ENCODE assay signal across 22 mouse cellular contexts in genomic region chr10:9338207-9338801, GRCm38 (mm10).
DNase-seq lines count a peak whose midpoint lies in the region; ATAC-seq and TF ChIP-seq lines count a peak whose summit lies in the region.
"Had no signal": no experiment of that assay in that cellular context is flagged by ENCODE, and none has a peak within 500 bp of the region (broad histone marks: within the 10 kb centered on the region; RNA-seq: fewer than 3 reads in every experiment).

No protein-coding gene starts in this region.

- no peak overlapping the region for H3K4me2 ChIP-seq in forebrain, embryonic 12.5 days
- H3K4me2 ChIP-seq in forebrain, embryonic 16.5 days (ENCODE audit: low read length), result no peak overlapping the region
- no peak overlapping the region for H3K4me2 ChIP-seq in hindbrain, embryonic 11.5 days (replicated peaks; ENCODE audit: low read depth, low read length)
- no peak overlapping the region for H3K4me2 ChIP-seq in hindbrain, embryonic 16.5 days (ENCODE audit: low read length)
- H3K4me2 ChIP-seq in midbrain, embryonic 12.5 days (replicated peaks), result no peak overlapping the region
- no peak overlapping the region for H3K4me2 ChIP-seq in midbrain, embryonic 14.5 days (ENCODE audit: low read length)
- H3K4me2 ChIP-seq: embryonic facial prominence, embryonic 13.5 days; heart, embryonic 11.5 days; heart, embryonic 15.5 days; hindbrain, embryonic 13.5 days had no signal

- no peak for DNase-seq in hindbrain, embryonic 11.5 days (ENCODE audit: low spot score)
- DNase-seq in midbrain, embryonic 14.5 days, result no peak
- peak; percentile 33 for DNase-seq in brain, embryonic 14.5 days (ENCODE audit: low read depth)
- no peak for DNase-seq in adrenal gland, adult 2 months
- DNase-seq: adrenal gland, adult 8-10 months; adrenal gland, postnatal 36 days; cerebellum, adult 11 months; cerebellum, adult 8-10 months; cerebellum, postnatal 14 days; gastrocnemius, postnatal 10 days; heart, adult 2 months; heart, postnatal 14 days had no signal

- no peak for TF ChIP-seq POLR2A in brain, embryonic 14.5 days (IDR thresholded peaks at IDR 0.05; ENCODE audit: borderline replicate concordance, extremely low read depth, insufficient read depth, insufficient read length, poor library complexity, severe bottlenecking)

- no peak overlapping the region for H3K9ac ChIP-seq in forebrain, embryonic 12.5 days
- no peak overlapping the region for H3K9ac ChIP-seq in forebrain, embryonic 16.5 days (replicated peaks; ENCODE audit: low read depth, low read length)
- no peak overlapping the region for H3K9ac ChIP-seq in hindbrain, embryonic 11.5 days (ENCODE audit: low read depth, low read length)
- H3K9ac ChIP-seq in hindbrain, embryonic 16.5 days (ENCODE audit: low read depth, low read length), result no peak overlapping the region
- no peak overlapping the region for H3K9ac ChIP-seq in midbrain, embryonic 12.5 days (replicated peaks)
- no peak overlapping the region for H3K9ac ChIP-seq in midbrain, embryonic 14.5 days (replicated peaks; ENCODE audit: low read length)
- H3K9ac ChIP-seq: embryonic facial prominence, embryonic 13.5 days; heart, embryonic 15.5 days; hindbrain, embryonic 13.5 days had no signal

- peaks cover 17% of the 10 kb centered on the region for H3K4me1 ChIP-seq in forebrain, embryonic 12.5 days
- peaks cover 5% of the 10 kb centered on the region; the same call in 1 of the 2 replicates for H3K4me1 ChIP-seq in forebrain, embryonic 16.5 days (replicated peaks; ENCODE audit: control insufficient read depth, insufficient read depth, low read length)
- no peaks in the 10 kb centered on the region for H3K4me1 ChIP-seq in hindbrain, embryonic 11.5 days (replicated peaks; ENCODE audit: control insufficient read depth, insufficient read depth, low read length)
- H3K4me1 ChIP-seq in hindbrain, embryonic 16.5 days (ENCODE audit: control insufficient read depth, insufficient read depth, low read depth, low read length), result no peaks in the 10 kb centered on the region
- H3K4me1 ChIP-seq in midbrain, embryonic 12.5 days, result peaks cover 9% of the 10 kb centered on the region
- H3K4me1 ChIP-seq in midbrain, embryonic 14.5 days (ENCODE audit: control insufficient read depth, insufficient read depth, low read length), result peaks cover 13% of the 10 kb centered on the region
- H3K4me1 ChIP-seq: heart, embryonic 15.5 days had no signal

- WGBS in forebrain, embryonic 12.5 days, result 12% methylated on average over 8 of the region's 8 CpGs
- WGBS in forebrain, embryonic 16.5 days, result 11% methylated on average over 8 of the region's 8 CpGs
- WGBS in hindbrain, embryonic 11.5 days, result 44% methylated on average over 8 of the region's 8 CpGs
- WGBS in hindbrain, embryonic 16.5 days, result 28% methylated on average over 8 of the region's 8 CpGs
- WGBS in midbrain, embryonic 12.5 days, result 33% methylated on average over 8 of the region's 8 CpGs
- 23% methylated on average over 8 of the region's 8 CpGs for WGBS in midbrain, embryonic 14.5 days

- H3K27ac ChIP-seq in forebrain, embryonic 12.5 days, result no peak overlapping the region
- no peak overlapping the region for H3K27ac ChIP-seq in forebrain, embryonic 16.5 days (ENCODE audit: low read length)
- H3K27ac ChIP-seq in hindbrain, embryonic 11.5 days (ENCODE audit: low read depth, low read length), result no peak overlapping the region
- no peak overlapping the region for H3K27ac ChIP-seq in hindbrain, embryonic 16.5 days (ENCODE audit: low read depth, low read length)
- H3K27ac ChIP-seq in midbrain, embryonic 12.5 days (replicated peaks), result peak overlapping the region; percentile 30; the same call in 1 of the 2 replicates
- no peak overlapping the region for H3K27ac ChIP-seq in midbrain, embryonic 14.5 days (replicated peaks; ENCODE audit: low read depth, low read length)
- H3K27ac ChIP-seq: embryonic facial prominence, embryonic 13.5 days; heart, adult 2 months; heart, embryonic 15.5 days; hindbrain, embryonic 13.5 days had no signal

- TF ChIP-seq CTCF in brain, embryonic 14.5 days (IDR thresholded peaks at IDR 0.05; ENCODE audit: borderline replicate concordance, extremely low read depth, insufficient read depth, insufficient read length), result no peak

- H3K27me3 ChIP-seq in forebrain, embryonic 12.5 days, result no peaks in the 10 kb centered on the region; the same call in 1 of the 2 replicates
- H3K27me3 ChIP-seq in forebrain, embryonic 16.5 days (replicated peaks; ENCODE audit: control insufficient read depth, insufficient read depth, low read length), result no peaks in the 10 kb centered on the region
- H3K27me3 ChIP-seq in hindbrain, embryonic 11.5 days (ENCODE audit: control insufficient read depth, insufficient read depth, low read length), result no peaks in the 10 kb centered on the region
- H3K27me3 ChIP-seq in hindbrain, embryonic 16.5 days (replicated peaks; ENCODE audit: control insufficient read depth, insufficient read depth, low read length), result no peaks in the 10 kb centered on the region
- no peaks in the 10 kb centered on the region; the same call in 1 of the 2 replicates for H3K27me3 ChIP-seq in midbrain, embryonic 12.5 days
- no peaks in the 10 kb centered on the region for H3K27me3 ChIP-seq in midbrain, embryonic 14.5 days (ENCODE audit: control insufficient read depth, insufficient read depth, low read length)
- H3K27me3 ChIP-seq: embryonic facial prominence, embryonic 13.5 days; heart, embryonic 15.5 days; hindbrain, embryonic 13.5 days had no signal

- ATAC-seq in forebrain, embryonic 12.5 days (ENCODE audit: low FRiP score), result peak; percentile 66; the same call in 1 of the 2 replicates
- no peak for ATAC-seq in forebrain, embryonic 16.5 days
- ATAC-seq in hindbrain, embryonic 11.5 days (ENCODE audit: low FRiP score), result peak; percentile 84
- ATAC-seq in hindbrain, embryonic 16.5 days, result no peak
- 0 out of 2 replicates have a peak, but pooled peaks have one; percentile 72 for ATAC-seq in midbrain, embryonic 12.5 days (ENCODE audit: low FRiP score, low read depth)
- ATAC-seq in midbrain, embryonic 14.5 days (ENCODE audit: low FRiP score, low TSS enrichment), result no peak
- ATAC-seq: inflammation-experienced regulatory T-cells, adult 6 months; intestine, postnatal 0 days had no signal

- H3K36me3 ChIP-seq in forebrain, embryonic 12.5 days (replicated peaks), result no peaks in the 10 kb centered on the region
- no peaks in the 10 kb centered on the region for H3K36me3 ChIP-seq in forebrain, embryonic 16.5 days (ENCODE audit: control insufficient read depth, insufficient read depth)
- H3K36me3 ChIP-seq in hindbrain, embryonic 11.5 days (ENCODE audit: control insufficient read depth, insufficient read depth, low read length), result no peaks in the 10 kb centered on the region
- H3K36me3 ChIP-seq in hindbrain, embryonic 16.5 days (ENCODE audit: control insufficient read depth, insufficient read depth, low read length), result no peaks in the 10 kb centered on the region
- H3K36me3 ChIP-seq in midbrain, embryonic 12.5 days, result no peaks in the 10 kb centered on the region
- no peaks in the 10 kb centered on the region for H3K36me3 ChIP-seq in midbrain, embryonic 14.5 days (ENCODE audit: control insufficient read depth, insufficient read depth, low read length)
- H3K36me3 ChIP-seq: embryonic facial prominence, embryonic 13.5 days; heart, embryonic 15.5 days; hindbrain, embryonic 13.5 days had no signal

- H3K9me3 ChIP-seq in forebrain, embryonic 12.5 days, result no peaks in the 10 kb centered on the region
- H3K9me3 ChIP-seq in forebrain, embryonic 16.5 days (ENCODE audit: control insufficient read depth, low read length), result no peaks in the 10 kb centered on the region
- H3K9me3 ChIP-seq in hindbrain, embryonic 11.5 days (ENCODE audit: control insufficient read depth, low read length), result no peaks in the 10 kb centered on the region
- no peaks in the 10 kb centered on the region for H3K9me3 ChIP-seq in hindbrain, embryonic 16.5 days (ENCODE audit: control insufficient read depth, low read length)
- no peaks in the 10 kb centered on the region for H3K9me3 ChIP-seq in midbrain, embryonic 12.5 days
- no peaks in the 10 kb centered on the region for H3K9me3 ChIP-seq in midbrain, embryonic 14.5 days (ENCODE audit: control insufficient read depth, low read length)
- H3K9me3 ChIP-seq: embryonic facial prominence, embryonic 13.5 days; heart, embryonic 15.5 days; hindbrain, embryonic 13.5 days had no signal

- no peak overlapping the region for H3K4me3 ChIP-seq in forebrain, embryonic 12.5 days (replicated peaks)
- H3K4me3 ChIP-seq in forebrain, embryonic 16.5 days (replicated peaks; ENCODE audit: low read length), result no peak overlapping the region
- no peak overlapping the region for H3K4me3 ChIP-seq in hindbrain, embryonic 11.5 days (ENCODE audit: low read depth, low read length)
- no peak overlapping the region for H3K4me3 ChIP-seq in hindbrain, embryonic 16.5 days (ENCODE audit: low read length)
- no peak overlapping the region for H3K4me3 ChIP-seq in midbrain, embryonic 12.5 days
- H3K4me3 ChIP-seq in midbrain, embryonic 14.5 days (replicated peaks; ENCODE audit: low read depth, low read length), result no peak overlapping the region
- H3K4me3 ChIP-seq: embryonic facial prominence, embryonic 13.5 days; heart, adult 2 months; heart, embryonic 15.5 days; hindbrain, embryonic 13.5 days had no signal

Comparison
In these comparisons a context has a peak if more than half of its experiments do, and no peak if none do; other contexts are left out.
1. ATAC-seq: peak in forebrain, embryonic 12.5 days (single experiment), hindbrain, embryonic 11.5 days (single experiment) and midbrain, embryonic 12.5 days (single experiment); none in forebrain, embryonic 16.5 days (single experiment), hindbrain, embryonic 16.5 days (single experiment) and midbrain, embryonic 14.5 days (single experiment).